Mouse (Mus musculus) urinary bladder, postnatal 25 days (tissue): ENCODE data around the gene Tax1bp1.
"Not testable (repeated sequence)": the region's sequence is repeated elsewhere in the genome, so short reads cannot be mapped to it uniquely, and the experiment has no call there.

Experiments
- DNase-seq: peaks from one replicate; pipeline ENCODE4 v3.0.0; 2022; ENCODE audit warnings: low spot score

Tax1bp1 gene

GRCm38 (mm10) chr6:52713104-52713896, at the start of gene Tax1bp1:
Tax1bp1 (plus strand) TSS chr6:52713729.
- DNase-seq, result peak; percentile 85

GRCm38 (mm10) chr6:52667641-52668040, 45.9 kb upstream of the Tax1bp1 start:
- DNase-seq, result no peak

GRCm38 (mm10) chr6:52669878-52670277, 43.7 kb upstream of the Tax1bp1 start:
- not testable (repeated sequence) for DNase-seq

- DNase-seq, result no peak
Measured at GRCm38 (mm10) chr6:52671791-52672190, 41.7 kb upstream of the Tax1bp1 start.

- DNase-seq, result no peak
Measured at GRCm38 (mm10) chr6:52672539-52672938, 41.0 kb upstream of the Tax1bp1 start.

- no peak for DNase-seq
Measured at GRCm38 (mm10) chr6:52673706-52674105, 39.8 kb upstream of the Tax1bp1 start.

- DNase-seq, result no peak
Measured at GRCm38 (mm10) chr6:52674541-52674940, 39.0 kb upstream of the Tax1bp1 start.

GRCm38 (mm10) chr6:52675222-52675921, 38.2 kb upstream of the Tax1bp1 start:
- no peak for DNase-seq

- DNase-seq, result not testable (repeated sequence)
Measured at GRCm38 (mm10) chr6:52677534-52677933, 36.0 kb upstream of the Tax1bp1 start.

- no peak for DNase-seq
Measured at GRCm38 (mm10) chr6:52679565-52679964, 34.0 kb upstream of the Tax1bp1 start.

GRCm38 (mm10) chr6:52680458-52681032, 33.0 kb upstream of the Tax1bp1 start:
- DNase-seq, result no peak

GRCm38 (mm10) chr6:52681847-52682485, 31.6 kb upstream of the Tax1bp1 start:
- DNase-seq, result no peak

GRCm38 (mm10) chr6:52682607-52683006, 30.9 kb upstream of the Tax1bp1 start:
- no peak for DNase-seq

- DNase-seq, result no peak
Measured at GRCm38 (mm10) chr6:52686901-52687500, 26.5 kb upstream of the Tax1bp1 start.

GRCm38 (mm10) chr6:52690365-52690764, 23.2 kb upstream of the Tax1bp1 start:
- no peak for DNase-seq

GRCm38 (mm10) chr6:52691800-52692199, 21.7 kb upstream of the Tax1bp1 start:
- DNase-seq, result no peak

GRCm38 (mm10) chr6:52692451-52693063, 21.0 kb upstream of the Tax1bp1 start:
- no peak for DNase-seq

- no peak for DNase-seq
Measured at GRCm38 (mm10) chr6:52697964-52698535, 15.5 kb upstream of the Tax1bp1 start.

- no peak for DNase-seq
Measured at GRCm38 (mm10) chr6:52699050-52699449, 14.5 kb upstream of the Tax1bp1 start.

- DNase-seq, result no peak
Measured at GRCm38 (mm10) chr6:52699899-52700298, 13.6 kb upstream of the Tax1bp1 start.

GRCm38 (mm10) chr6:52703263-52703662, 10.3 kb upstream of the Tax1bp1 start:
- no peak for DNase-seq
